Mouse (Mus musculus): ENCODE results near the gene Ly6g5c.

The Ly6g5c gene

GRCm38 (mm10) chr17:35139269-35139668, 31.2 kb downstream of the Ly6g5c start:
- DNase-seq (ENCODE audit: low spot score in 2 of 2): no peak

- no peak for DNase-seq (ENCODE audit: low spot score in 2 of 2)
These were observed 32.5 kb downstream of the Ly6g5c start for GRCm38 (mm10) chr17:35140490-35140996.

- DNase-seq (ENCODE audit: low spot score in 2 of 2): no peak
These were observed 33.9 kb downstream of the Ly6g5c start for GRCm38 (mm10) chr17:35141971-35142370.

GRCm38 (mm10) chr17:35146139-35146538, 38.1 kb downstream of the Ly6g5c start:
- no peak for DNase-seq (ENCODE audit: low spot score in 2 of 2)

GRCm38 (mm10) chr17:35147348-35147747, 39.3 kb downstream of the Ly6g5c start:
- no peak for DNase-seq (ENCODE audit: low spot score in 2 of 2)

- DNase-seq (ENCODE audit: low spot score in 2 of 2): no peak
These were observed 40.0 kb downstream of the Ly6g5c start for GRCm38 (mm10) chr17:35147922-35148639.

GRCm38 (mm10) chr17:35152121-35152520, 44.0 kb downstream of the Ly6g5c start:
- no peak for DNase-seq (ENCODE audit: low spot score in 2 of 2)

GRCm38 (mm10) chr17:35153077-35153476, 45.0 kb downstream of the Ly6g5c start:
- DNase-seq (ENCODE audit: low spot score in 2 of 2): no peak

GRCm38 (mm10) chr17:35153931-35154330, 45.9 kb downstream of the Ly6g5c start:
- DNase-seq (ENCODE audit: low spot score in 2 of 2): no peak

GRCm38 (mm10) chr17:35154616-35155015, 46.5 kb downstream of the Ly6g5c start:
- no peak for DNase-seq (ENCODE audit: low spot score in 2 of 2)

- DNase-seq (ENCODE audit: low spot score in 2 of 2): no peak
These were observed 47.4 kb downstream of the Ly6g5c start for GRCm38 (mm10) chr17:35155451-35155850.

- DNase-seq (ENCODE audit: low spot score in 2 of 2): no peak
These were observed 48.6 kb downstream of the Ly6g5c start for GRCm38 (mm10) chr17:35156461-35157200.

GRCm38 (mm10) chr17:35157254-35157653, 49.2 kb downstream of the Ly6g5c start:
- no peak for DNase-seq (ENCODE audit: low spot score in 2 of 2)

- no peak for DNase-seq (ENCODE audit: low spot score in 2 of 2)
These were observed 49.6 kb downstream of the Ly6g5c start for GRCm38 (mm10) chr17:35157661-35158175.

- no peak for DNase-seq (ENCODE audit: low spot score in 2 of 2)
These were observed 50.9 kb downstream of the Ly6g5c start for GRCm38 (mm10) chr17:35158850-35159593.

GRCm38 (mm10) chr17:35159638-35160037, 51.6 kb downstream of the Ly6g5c start:
- DNase-seq (ENCODE audit: low spot score in 2 of 2): no peak

GRCm38 (mm10) chr17:35161421-35161820, 53.3 kb downstream of the Ly6g5c start:
- no peak for DNase-seq (ENCODE audit: low spot score in 2 of 2)

All from spleen, postnatal 36 days (tissue).